Mouse (Mus musculus) liver, postnatal 0 days (tissue): ENCODE results near the gene Nme1.

ENCODE experiments used
- CTCF ChIP-seq: sonication (generic); IDR thresholded peaks from 2 replicates; pipeline ENCODE4 v1.5.1; 2016; ENCODE audit warnings: antibody characterized with exemption, low read depth
- EP300 ChIP-seq: IDR thresholded peaks from 2 replicates; pipeline ENCODE4 v1.6.1; 2016; ENCODE audit warnings: antibody characterized with exemption, low read depth, mild to moderate bottlenecking

- TF ChIP-seq EP300 (no peak), CTCF (no peak)
Measured at GRCm38 (mm10) chr11:93969799-93970198, 1.5 kb upstream of the Nme1 start.
